ENCODE assay signal across 8 mouse cellular contexts in the genomic region with DNA sequence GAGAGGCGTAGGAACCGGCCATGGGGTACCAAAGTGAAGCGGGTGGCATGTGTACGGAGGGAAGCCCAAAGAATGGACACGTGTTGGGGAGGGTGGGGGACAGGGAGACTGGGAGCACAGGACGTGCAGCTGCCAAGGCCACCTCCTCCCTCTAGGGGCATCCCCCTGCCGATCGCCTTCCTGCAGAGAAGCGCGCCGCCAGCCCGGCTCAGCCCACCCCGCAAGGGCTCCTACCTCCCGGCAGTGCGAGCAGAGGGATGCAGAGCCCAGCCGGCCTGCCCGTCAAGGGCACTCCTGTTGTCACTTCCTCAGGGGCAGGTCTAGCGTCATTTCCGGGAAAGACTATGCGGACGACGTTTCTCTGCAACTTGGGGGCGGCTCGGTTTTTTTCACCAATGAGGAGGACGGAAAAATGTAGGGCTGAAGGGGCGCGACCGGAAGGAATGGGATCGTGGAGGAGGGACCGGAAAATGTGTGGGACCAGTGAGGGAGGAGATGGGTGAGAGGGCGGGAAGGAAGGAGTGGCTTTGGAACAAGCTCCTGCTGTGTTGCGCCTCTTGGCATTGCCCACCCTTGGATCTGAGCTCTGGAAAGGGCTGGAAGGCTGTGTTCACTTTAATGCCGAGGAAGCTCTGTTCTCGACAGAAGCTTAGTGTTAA. TPM values are rescaled to one million over a fixed set of nuclear protein-coding genes. Genes with fewer than 3 reads are reported as not detected.
DNase-seq lines count a peak whose midpoint lies in the region; ATAC-seq and TF ChIP-seq lines count a peak whose summit lies in the region.

A gene (minus strand): TSS at position 334 of the 659 bp plus-strand sequence.

- peak within 1 kb of the TSS; percentile 86 for H3K9ac ChIP-seq in hindbrain, embryonic 13.5 days

- CTCF ChIA-PET in Patski (lab: Charles Lee), result interaction anchor here (0.6 kb wide), 1 partner anchor 12 kb away, joined by 3 read pairs; no protein-coding TSS in a partner anchor

- in situ Hi-C loops in Patski (cut with MboI; ENCODE audit: low pct_unique_long_range_greater_than_20kb), result no loop called here

- WGBS in hindbrain, embryonic 13.5 days, result under 1% methylated on average over 34 of the region's 34 CpGs

- H3K27ac ChIP-seq in hindbrain, embryonic 13.5 days, result peak within 1 kb of the TSS; percentile 97

- H3K4me1 ChIP-seq in hindbrain, embryonic 13.5 days (replicated peaks), result peaks cover 28% of the 10 kb centered on the region

- TF ChIP-seq CTCF in Patski (IDR thresholded peaks at IDR 0.05), result no peak

- H3K27me3 ChIP-seq in Patski, result no peaks in the 10 kb centered on the region
- H3K27me3 ChIP-seq in hindbrain, embryonic 13.5 days, result no peaks in the 10 kb centered on the region

- ATAC-seq in Patski, result peak; percentile 82
- ATAC-seq in hindbrain, embryonic 13.5 days (ENCODE audit: low FRiP score), result peak; percentile 96

- peak; percentile 85 for DNase-seq in Patski (ENCODE audit: low read depth, low spot score)
- peak; percentile 95 to 96 for DNase-seq in cerebellum, postnatal 14 days
- DNase-seq in frontal cortex, postnatal 14 days (ENCODE audit: low spot score in 2 of 2), result peak; percentile 95 to 98
- peak; percentile 77 to 88 for DNase-seq in layer of hippocampus, postnatal 25 days (ENCODE audit: extremely low spot score in 1 of 2, low spot score in 1 of 2)
- peak; percentile 99 for DNase-seq in lung, postnatal 25 days (ENCODE audit: low spot score)
- DNase-seq in retina, embryonic 14.5 days (ENCODE audit: low spot score), result peak; percentile 98
- DNase-seq in thymus, postnatal 4 days, result peak; percentile 89

- H3K36me3 ChIP-seq in hindbrain, embryonic 13.5 days, result peaks cover 33% of the 10 kb centered on the region

- peak within 1 kb of the TSS; percentile 87 for H3K4me2 ChIP-seq in hindbrain, embryonic 13.5 days

- H3K9me3 ChIP-seq in hindbrain, embryonic 13.5 days, result no peaks in the 10 kb centered on the region

- POLR2A ChIA-PET in Patski (lab: Charles Lee), result no interaction called here

- peak within 1 kb of the TSS; percentile 76 for H3K4me3 ChIP-seq in hindbrain, embryonic 13.5 days

RNA-seq across cellular contexts. Expression of the gene that starts here (rescaled TPM):
- polyA plus RNA-seq in Patski (2021), result 181 TPM
- 214 and 218 TPM in 2 replicates for polyA plus RNA-seq in hindbrain, embryonic 13.5 days (2015; fragmentation: Nextera tagmentation; extraction: Ambion mirVana)
- 100 to 1,000 TPM; 115 to 140 TPM for total RNA-seq in layer of hippocampus, postnatal 25 days (2021)

Comparison
In these comparisons a context has a peak if more than half of its experiments do, and no peak if none do; other contexts are left out.
1. Peak in every context shown above with its lines: DNase-seq, ATAC-seq, H3K4me3 ChIP-seq and H3K27ac ChIP-seq.